Mouse (Mus musculus): ENCODE measurements around the gene Vsig1. TPM values are rescaled to one million over a fixed set of nuclear protein-coding genes. Genes with fewer than 3 reads are reported as not detected.

Vsig1 gene
- polyA plus RNA-seq, 1 experiment from 2014 or later: not detected

GRCm38 (mm10) chrX:140978943-140979342, 71.5 kb downstream of the Vsig1 start:
- H3K27ac ChIP-seq (replicated peaks): no peak overlapping the region
- H3K4me3 ChIP-seq: no peak overlapping the region
- H3K4me2 ChIP-seq (replicated peaks): no peak overlapping the region
- ATAC-seq (replicated peaks): no peak
- peaks cover 3% of the 10 kb centered on the region; the same call in 1 of the 2 replicates for H3K27me3 ChIP-seq
- no peaks in the 10 kb centered on the region for H3K4me1 ChIP-seq
- H3K36me3 ChIP-seq: no peaks in the 10 kb centered on the region
- 100% methylated on average over 1 of the region's 1 CpGs for WGBS
- no peaks in the 10 kb centered on the region for H3K9me3 ChIP-seq
- no peak overlapping the region for H3K9ac ChIP-seq (replicated peaks)

GRCm38 (mm10) chrX:140979546-140979945, 72.1 kb downstream of the Vsig1 start:
- Histone ChIP-seq H3K27me3 (peaks cover 3% of the 10 kb centered on the region; the same call in 1 of the 2 replicates), H3K36me3 (no peaks in the 10 kb centered on the region), H3K4me1 (no peaks in the 10 kb centered on the region), H3K4me2 (replicated peaks) (no peak overlapping the region), H3K27ac (replicated peaks) (no peak overlapping the region), H3K4me3 (no peak overlapping the region), H3K9me3 (no peaks in the 10 kb centered on the region), H3K9ac (replicated peaks) (no peak overlapping the region)
- ATAC-seq (replicated peaks): no peak
- 64% methylated on average over 2 of the region's 2 CpGs for WGBS

GRCm38 (mm10) chrX:140980163-140980562, 72.8 kb downstream of the Vsig1 start:
- H3K36me3 ChIP-seq: no peaks in the 10 kb centered on the region
- H3K4me1 ChIP-seq: no peaks in the 10 kb centered on the region
- H3K4me2 ChIP-seq (replicated peaks): no peak overlapping the region
- no peak overlapping the region for H3K27ac ChIP-seq (replicated peaks)
- H3K4me3 ChIP-seq: no peak overlapping the region
- no peak for ATAC-seq (replicated peaks)
- 82% methylated on average over 4 of the region's 4 CpGs for WGBS
- peaks cover 3% of the 10 kb centered on the region; the same call in 1 of the 2 replicates for H3K27me3 ChIP-seq
- no peaks in the 10 kb centered on the region for H3K9me3 ChIP-seq
- no peak overlapping the region for H3K9ac ChIP-seq (replicated peaks)

GRCm38 (mm10) chrX:140983206-140983960, 76.0 kb downstream of the Vsig1 start:
- H3K9ac ChIP-seq (replicated peaks): no peak overlapping the region
- no peaks in the 10 kb centered on the region for H3K36me3 ChIP-seq
- H3K27ac ChIP-seq (replicated peaks): no peak overlapping the region
- H3K4me1 ChIP-seq: no peaks in the 10 kb centered on the region
- no peak overlapping the region for H3K4me3 ChIP-seq
- peaks cover 3% of the 10 kb centered on the region; the same call in 1 of the 2 replicates for H3K27me3 ChIP-seq
- H3K9me3 ChIP-seq: no peaks in the 10 kb centered on the region
- ATAC-seq (replicated peaks): no peak
- WGBS: 60% methylated on average over 6 of the region's 6 CpGs
- no peak overlapping the region for H3K4me2 ChIP-seq (replicated peaks)

- Histone ChIP-seq H3K4me1 (no peaks in the 10 kb centered on the region), H3K9ac (replicated peaks) (no peak overlapping the region), H3K4me3 (no peak overlapping the region), H3K4me2 (replicated peaks) (no peak overlapping the region), H3K36me3 (no peaks in the 10 kb centered on the region), H3K27me3 (peaks cover 3% of the 10 kb centered on the region; the same call in 1 of the 2 replicates), H3K9me3 (no peaks in the 10 kb centered on the region), H3K27ac (replicated peaks) (no peak overlapping the region)
- WGBS: 77% methylated on average over 6 of the region's 6 CpGs
- ATAC-seq (replicated peaks): no peak
Measured at GRCm38 (mm10) chrX:140984795-140985194, 77.4 kb downstream of the Vsig1 start.

GRCm38 (mm10) chrX:140985256-140985655, 77.8 kb downstream of the Vsig1 start:
- Histone ChIP-seq H3K4me3 (no peak overlapping the region), H3K36me3 (no peaks in the 10 kb centered on the region), H3K4me1 (no peaks in the 10 kb centered on the region), H3K4me2 (replicated peaks) (no peak overlapping the region), H3K27me3 (peaks cover 3% of the 10 kb centered on the region; the same call in 1 of the 2 replicates), H3K9me3 (no peaks in the 10 kb centered on the region), H3K9ac (replicated peaks) (no peak overlapping the region), H3K27ac (replicated peaks) (no peak overlapping the region)
- 84% methylated on average over 2 of the region's 2 CpGs for WGBS
- no peak for ATAC-seq (replicated peaks)

Other genes starting within 250 kb of the Vsig1 start
- 2.6 and 3.0 TPM in 2 replicates for gene Mid2, start 243.0 kb upstream of the Vsig1 start, polyA plus RNA-seq (2015; fragmentation: Nextera tagmentation; extraction: Ambion mirVana)
- gene Tex13b, start 94.2 kb upstream of the Vsig1 start, polyA plus RNA-seq (2015; fragmentation: Nextera tagmentation; extraction: Ambion mirVana): not detected in 2 replicates
- gene Psmd10, start 49.1 kb downstream of the Vsig1 start, polyA plus RNA-seq (2015; fragmentation: Nextera tagmentation; extraction: Ambion mirVana): 39.9 and 44.7 TPM in 2 replicates
- gene Atg4a, start 49.3 kb downstream of the Vsig1 start, polyA plus RNA-seq (2015; fragmentation: Nextera tagmentation; extraction: Ambion mirVana): 12.4 and 14.6 TPM in 2 replicates

Data from forebrain, embryonic 15.5 days (tissue).